Mouse (Mus musculus) heart, embryonic 13.5 days (tissue): ENCODE results near the gene Gm853. TPM values are rescaled to one million over a fixed set of nuclear protein-coding genes. Genes with fewer than 3 reads are reported as not detected.

Source experiments
- ATAC-seq: fragments of 200-750 bp; cut with Nextera tagmentation; 2 replicates; pipeline ENCODE4 v1.8.0; 2017; ENCODE audit warnings: moderate TSS enrichment; ENCODE audit not compliant: insufficient number of reproducible peaks, low FRiP score, low TSS enrichment; ENCODE audit errors: extremely low read depth
- H3K27ac ChIP-seq: fragments of 300-500 bp; sonication (generic); replicated peaks from 2 replicates; pipeline ENCODE4 v1.5.1; 2015; ENCODE audit warnings: moderate library complexity, mild to moderate bottlenecking, inconsistent platforms
- H3K27me3 ChIP-seq: fragments of 300-500 bp; sonication (generic); replicated peaks from 2 replicates; pipeline ENCODE4 v1.6.1; 2015; ENCODE audit warnings: mild to moderate bottlenecking, inconsistent platforms
- H3K36me3 ChIP-seq: fragments of 300-500 bp; sonication (generic); 2 replicates; pipeline ENCODE4 v1.6.1; 2015; ENCODE audit warnings: mild to moderate bottlenecking, inconsistent platforms
- H3K4me1 ChIP-seq: fragments of 300-500 bp; sonication (generic); 2 replicates; pipeline ENCODE4 v1.6.1; 2015; ENCODE audit warnings: inconsistent platforms
- H3K4me2 ChIP-seq: fragments of 300-500 bp; sonication (generic); 2 replicates; pipeline ENCODE4 v1.6.1; 2015; ENCODE audit warnings: inconsistent platforms, mild to moderate bottlenecking, moderate library complexity
- H3K4me3 ChIP-seq: fragments of 300-500 bp; sonication (generic); 2 replicates; pipeline ENCODE4 v1.5.1; 2015; ENCODE audit warnings: moderate library complexity, mild to moderate bottlenecking, inconsistent platforms
- H3K9ac ChIP-seq: fragments of 300-500 bp; sonication (generic); 2 replicates; pipeline ENCODE4 v1.6.1; 2015; ENCODE audit warnings: inconsistent platforms, mild to moderate bottlenecking, moderate library complexity
- H3K9me3 ChIP-seq: fragments of 300-500 bp; sonication (generic); 2 replicates; pipeline ENCODE4 v1.6.1; 2016; ENCODE audit warnings: inconsistent platforms
- WGBS: fragments of 180-500 bp; shearing (Covaris S2); methylation state at CpG from one replicate; pipeline ENCODE4 v1.1.7; 2015; ENCODE audit warnings: mixed read lengths; 5-methylcytosine and 5-hydroxymethylcytosine counted together
- polyA plus RNA-seq: library from polyadenylated mRNA; unstranded; fragments of >200 nt; fragmentation: Nextera tagmentation; extraction: Ambion mirVana; gene quantifications from 2 replicates; pipeline ENCODE4 v1.2.1, GENCODE M21; 2015

The Gm853 gene
- polyA plus RNA-seq, 1 experiment from 2014 or later, result not detected

DNA sequence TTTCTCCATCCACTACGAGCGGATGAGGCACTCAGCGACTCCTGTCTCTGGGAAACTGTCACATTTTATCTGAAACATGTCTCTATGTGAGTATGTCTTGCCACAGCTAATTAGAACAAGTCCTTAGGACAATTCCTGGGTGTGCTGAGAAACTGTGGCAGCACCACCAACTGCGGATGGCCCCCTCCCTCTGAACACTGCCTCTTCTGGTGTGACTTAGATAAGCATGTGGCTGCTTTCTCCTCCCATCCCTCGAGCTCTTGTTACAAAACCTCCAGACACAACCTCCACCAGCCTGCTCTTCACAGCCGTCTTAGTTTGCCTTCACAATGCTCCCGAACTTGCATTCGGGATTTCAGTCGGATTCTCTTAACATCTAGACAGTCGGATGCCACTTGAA, 8.3 kb downstream of the Gm853 start:
- Histone ChIP-seq H3K36me3 (no peaks in the 10 kb centered on the region), H3K4me1 (no peaks in the 10 kb centered on the region), H3K27me3 (peaks cover 12% of the 10 kb centered on the region; the same call in 1 of the 2 replicates), H3K4me2 (no peak overlapping the region), H3K27ac (no peak overlapping the region), H3K9me3 (no peaks in the 10 kb centered on the region), H3K4me3 (no peak overlapping the region), H3K9ac (no peak overlapping the region)
- whole genome bisulfite sequencing, result 60% methylated on average over 10 of the region's 10 CpGs
- no peak for ATAC-seq

DNA sequence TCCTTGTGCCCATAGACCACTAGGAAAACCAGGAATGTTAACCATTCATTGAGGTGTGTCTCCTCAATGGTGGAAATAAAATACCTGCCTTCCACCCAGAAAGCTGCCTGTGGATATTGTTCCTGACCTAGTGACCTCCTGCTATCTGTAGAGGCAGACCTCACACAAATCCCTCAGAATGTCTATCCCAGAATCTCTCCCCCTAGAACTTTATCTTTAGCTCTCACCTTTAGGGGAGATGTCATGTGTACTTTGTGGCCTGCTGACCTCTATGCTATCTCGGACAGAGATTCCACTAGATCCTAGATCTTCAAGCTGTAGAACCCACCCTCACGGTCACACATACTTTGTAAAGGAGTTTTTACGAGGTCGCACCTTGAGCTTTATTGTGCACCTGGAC, 9.0 kb downstream of the Gm853 start:
- H3K27me3 ChIP-seq, result peaks cover 12% of the 10 kb centered on the region; the same call in 1 of the 2 replicates
- H3K4me1 ChIP-seq, result no peaks in the 10 kb centered on the region
- 67% methylated on average over 4 of the region's 4 CpGs for WGBS
- H3K9ac ChIP-seq, result no peak overlapping the region
- no peak overlapping the region for H3K4me3 ChIP-seq
- no peak overlapping the region for H3K4me2 ChIP-seq
- H3K9me3 ChIP-seq, result no peaks in the 10 kb centered on the region
- no peaks in the 10 kb centered on the region for H3K36me3 ChIP-seq
- ATAC-seq, result no peak
- no peak overlapping the region for H3K27ac ChIP-seq

DNA sequence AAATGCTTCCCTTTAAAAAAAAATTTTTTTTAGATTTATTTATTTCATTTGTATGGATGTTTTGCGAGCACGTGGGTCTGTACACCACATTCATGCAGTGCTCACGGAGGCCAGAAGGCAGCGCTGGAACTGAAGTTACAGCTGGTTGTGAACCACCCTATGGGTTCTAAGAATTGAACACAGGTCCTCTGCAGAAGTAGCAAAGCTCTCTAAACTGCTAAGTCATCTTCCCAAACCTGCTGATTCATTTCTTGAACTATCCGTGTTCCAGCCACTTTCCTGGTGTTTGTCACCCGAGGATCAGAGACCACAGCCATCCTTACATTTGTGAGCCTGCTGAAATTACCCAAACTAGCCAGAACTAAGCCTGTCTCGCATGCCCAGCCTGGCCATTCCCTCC, 9.8 kb downstream of the Gm853 start:
- no peaks in the 10 kb centered on the region for H3K9me3 ChIP-seq
- no peaks in the 10 kb centered on the region for H3K36me3 ChIP-seq
- peaks cover 12% of the 10 kb centered on the region; the same call in 1 of the 2 replicates for H3K27me3 ChIP-seq
- no peak overlapping the region for H3K27ac ChIP-seq
- no peak overlapping the region for H3K4me3 ChIP-seq
- 69% methylated on average over 7 of the region's 7 CpGs for WGBS
- no peak overlapping the region for H3K4me2 ChIP-seq
- H3K9ac ChIP-seq, result no peak overlapping the region
- no peaks in the 10 kb centered on the region for H3K4me1 ChIP-seq
- ATAC-seq, result no peak

- Histone ChIP-seq H3K4me1 (no peaks in the 10 kb centered on the region), H3K4me3 (no peak overlapping the region), H3K9me3 (no peaks in the 10 kb centered on the region), H3K36me3 (no peaks in the 10 kb centered on the region), H3K9ac (no peak overlapping the region), H3K27me3 (peaks cover 12% of the 10 kb centered on the region; the same call in 1 of the 2 replicates), H3K27ac (no peak overlapping the region), H3K4me2 (no peak overlapping the region)
- ATAC-seq, result no peak
- 79% methylated on average over 2 of the region's 2 CpGs for WGBS
Measured at GRCm38 (mm10) chr4:130211870-130212269, 10.3 kb downstream of the Gm853 start.

DNA sequence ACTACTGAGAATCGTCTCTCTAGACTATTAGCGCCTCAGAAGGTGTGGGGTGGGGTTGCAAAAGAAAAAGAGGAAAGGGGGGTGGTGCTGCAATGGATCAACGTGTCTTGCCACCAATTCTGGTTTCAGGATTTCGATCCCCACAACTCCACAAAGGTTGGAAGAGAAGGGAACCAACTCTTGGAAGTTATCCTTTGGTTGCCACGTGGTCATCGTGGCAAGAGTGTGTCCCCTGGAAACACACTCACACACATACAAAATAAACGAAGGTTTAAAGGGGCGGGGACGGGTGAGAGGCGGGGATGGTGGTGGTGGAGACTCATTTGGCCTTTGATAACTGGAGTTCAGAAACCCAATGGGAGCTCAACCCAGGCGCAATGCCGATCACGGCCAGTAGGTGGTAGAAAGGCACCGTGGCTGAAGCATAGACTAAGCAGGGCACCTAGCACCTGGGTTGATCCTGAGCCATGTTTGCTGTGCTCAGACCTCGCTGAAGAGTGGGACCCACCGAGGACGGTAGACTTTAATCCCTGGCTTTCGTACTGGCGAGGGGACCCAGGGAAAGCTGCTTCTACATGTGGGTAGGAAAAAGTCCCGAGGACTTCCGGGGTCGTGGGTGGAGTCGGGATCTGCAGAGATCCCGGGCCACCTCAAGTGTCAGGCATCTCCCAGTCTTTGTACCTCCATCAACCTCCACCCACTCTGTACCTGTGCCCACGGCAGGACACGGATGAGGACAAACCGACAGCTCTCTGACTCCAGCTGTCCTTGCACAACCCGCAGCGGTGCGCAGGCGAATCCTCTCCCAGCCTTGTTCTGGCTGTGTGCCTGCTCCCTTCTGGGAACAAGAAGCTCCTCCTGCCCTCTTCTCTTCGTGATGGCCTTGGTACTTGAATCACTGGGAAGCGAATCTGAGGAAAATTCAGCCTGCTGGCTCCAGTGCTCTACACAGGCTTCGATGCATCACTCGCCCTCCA, 23.2 kb downstream of the Gm853 start:
- peaks cover 59% of the 10 kb centered on the region for H3K27me3 ChIP-seq
- H3K4me1 ChIP-seq, result peaks cover 4% of the 10 kb centered on the region; the same call in 1 of the 2 replicates
- H3K9me3 ChIP-seq, result no peaks in the 10 kb centered on the region
- peak overlapping the region; percentile 66 for H3K9ac ChIP-seq
- ATAC-seq, result no peak
- H3K27ac ChIP-seq, result no peak overlapping the region
- 16% methylated on average over 35 of the region's 35 CpGs for WGBS
- H3K4me3 ChIP-seq, result peak overlapping the region; percentile 49
- H3K4me2 ChIP-seq, result peak overlapping the region; percentile 69
- no peaks in the 10 kb centered on the region for H3K36me3 ChIP-seq

DNA sequence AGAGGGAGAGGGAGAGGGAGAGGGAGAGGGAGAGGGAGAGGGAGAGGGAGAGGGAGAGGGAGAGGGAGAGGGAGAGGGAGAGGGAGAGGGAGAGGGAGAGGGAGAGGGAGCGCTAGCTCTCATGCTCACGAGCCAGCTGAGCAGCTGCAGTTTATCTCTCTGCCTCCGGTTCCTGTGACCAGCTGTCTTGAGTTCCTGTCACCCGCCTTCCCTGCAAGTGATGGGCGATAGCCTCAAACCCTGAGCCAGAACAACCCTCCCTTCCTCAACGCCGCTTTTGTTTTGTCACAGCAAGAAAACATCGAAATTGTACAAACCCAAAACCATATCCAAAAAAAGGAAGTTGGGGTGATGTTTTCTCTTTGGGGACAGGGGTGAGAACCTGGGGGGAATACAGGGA, 25.7 kb downstream of the Gm853 start:
- Histone ChIP-seq H3K27ac (no peak overlapping the region), H3K4me1 (peaks cover 4% of the 10 kb centered on the region; the same call in 1 of the 2 replicates), H3K9me3 (no peaks in the 10 kb centered on the region), H3K4me3 (no peak overlapping the region), H3K27me3 (peaks cover 61% of the 10 kb centered on the region), H3K9ac (no peak overlapping the region), H3K36me3 (no peaks in the 10 kb centered on the region), H3K4me2 (no peak overlapping the region)
- no peak for ATAC-seq
- WGBS, result 52% methylated on average over 8 of the region's 8 CpGs

DNA sequence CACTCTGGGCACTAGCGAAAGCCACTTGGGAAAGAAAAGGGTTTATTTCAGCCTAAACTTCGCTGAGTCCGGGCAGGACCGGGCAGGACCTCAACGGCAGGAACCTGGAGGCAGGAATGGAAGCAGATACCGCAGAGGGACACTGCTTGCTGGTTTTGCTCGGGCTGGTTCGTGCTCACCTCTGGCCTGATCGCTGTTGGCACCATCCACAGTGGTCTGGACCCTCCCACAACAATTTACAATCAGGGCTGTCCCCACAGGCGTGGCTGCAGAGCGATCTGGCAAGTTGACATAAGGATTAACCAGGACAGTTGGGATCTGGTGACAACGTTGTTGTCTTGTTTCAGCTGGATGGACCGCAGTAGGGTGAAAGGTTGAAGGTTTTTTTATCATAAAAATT, 26.3 kb downstream of the Gm853 start:
- H3K4me3 ChIP-seq, result no peak overlapping the region
- H3K27me3 ChIP-seq, result peaks cover 63% of the 10 kb centered on the region
- H3K27ac ChIP-seq, result no peak overlapping the region
- no peak overlapping the region for H3K4me2 ChIP-seq
- 61% methylated on average over 13 of the region's 13 CpGs for whole genome bisulfite sequencing
- H3K36me3 ChIP-seq, result no peaks in the 10 kb centered on the region
- ATAC-seq, result no peak
- H3K9me3 ChIP-seq, result no peaks in the 10 kb centered on the region
- H3K9ac ChIP-seq, result no peak overlapping the region
- H3K4me1 ChIP-seq, result peaks cover 4% of the 10 kb centered on the region; the same call in 1 of the 2 replicates

GRCm38 (mm10) chr4:130192266-130192665, 29.9 kb downstream of the Gm853 start:
- 57% methylated on average over 9 of the region's 9 CpGs for WGBS

DNA sequence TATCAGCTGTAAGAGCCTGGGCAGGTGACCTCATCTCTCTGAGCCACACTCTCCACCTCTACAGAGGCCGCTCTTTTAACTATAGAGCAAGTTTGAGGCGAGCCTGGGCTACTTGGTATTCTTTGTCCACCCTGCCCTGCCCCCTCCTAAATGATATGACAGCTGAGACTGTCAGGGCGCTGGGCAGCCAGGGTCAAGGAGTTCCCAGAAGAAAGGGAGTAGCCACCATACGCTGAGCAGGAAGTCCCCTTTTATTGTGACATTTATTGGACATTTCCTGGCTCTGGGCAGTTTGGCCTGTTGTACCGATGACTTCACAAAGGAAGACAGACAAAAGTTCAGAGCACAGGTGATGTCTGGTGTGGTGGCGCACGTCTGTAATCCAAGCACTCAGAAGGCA, 32.6 kb downstream of the Gm853 start:
- H3K27ac ChIP-seq, result no peak overlapping the region
- no peak overlapping the region for H3K9ac ChIP-seq
- H3K9me3 ChIP-seq, result no peaks in the 10 kb centered on the region
- ATAC-seq, result no peak
- 59% methylated on average over 7 of the region's 7 CpGs for WGBS
- no peak overlapping the region for H3K4me3 ChIP-seq
- peaks cover 46% of the 10 kb centered on the region for H3K27me3 ChIP-seq
- no peak overlapping the region for H3K4me2 ChIP-seq
- no peaks in the 10 kb centered on the region for H3K36me3 ChIP-seq
- H3K4me1 ChIP-seq, result 0 out of 2 replicates have a peak, but pooled peaks cover 3% of the 10 kb centered on the region

More at GRCm38 (mm10) chr4:130192266-130192665, 29.9 kb downstream of the Gm853 start:
- no peaks in the 10 kb centered on the region for H3K4me1 ChIP-seq
- ATAC-seq, result no peak
- H3K36me3 ChIP-seq, result no peaks in the 10 kb centered on the region
- no peak overlapping the region for H3K27ac ChIP-seq
- H3K4me2 ChIP-seq, result no peak overlapping the region
- no peak overlapping the region for H3K9ac ChIP-seq
- peaks cover 43% of the 10 kb centered on the region for H3K27me3 ChIP-seq
- H3K9me3 ChIP-seq, result no peaks in the 10 kb centered on the region
- no peak overlapping the region for H3K4me3 ChIP-seq

DNA sequence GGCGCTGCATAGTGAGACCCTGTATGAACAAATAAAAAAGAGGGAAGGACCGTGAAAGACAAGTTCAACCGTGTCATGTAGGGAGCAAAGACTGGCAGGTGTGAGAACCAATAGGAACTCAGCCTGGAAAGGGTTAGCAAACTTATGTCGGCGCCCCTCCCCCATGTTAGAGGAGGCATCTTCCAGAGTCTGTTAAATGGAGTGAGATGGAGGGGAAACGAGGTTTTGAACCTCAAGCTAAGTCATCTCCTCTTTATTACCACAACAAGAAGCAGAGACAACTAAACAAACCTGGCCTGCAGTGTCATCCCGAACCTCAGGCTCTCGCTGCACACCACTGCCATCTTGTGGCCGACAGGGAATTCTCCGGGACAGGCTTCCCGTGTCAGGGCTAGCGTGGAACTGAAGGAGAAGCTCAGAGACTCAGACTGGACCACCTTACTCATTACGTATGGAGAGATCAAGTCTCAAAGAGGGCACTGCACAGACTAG, 33.3 kb downstream of the Gm853 start:
- WGBS, result 3% methylated on average over 13 of the region's 13 CpGs
- no peak for ATAC-seq
- peak overlapping the region; percentile 27 for H3K4me3 ChIP-seq
- H3K27me3 ChIP-seq, result peaks cover 46% of the 10 kb centered on the region
- no peaks in the 10 kb centered on the region for H3K36me3 ChIP-seq
- no peak overlapping the region for H3K27ac ChIP-seq
- no peaks in the 10 kb centered on the region for H3K9me3 ChIP-seq
- no peak overlapping the region for H3K9ac ChIP-seq
- peak overlapping the region; percentile 54 for H3K4me2 ChIP-seq
- 0 out of 2 replicates have a peak, but pooled peaks cover 3% of the 10 kb centered on the region for H3K4me1 ChIP-seq

DNA sequence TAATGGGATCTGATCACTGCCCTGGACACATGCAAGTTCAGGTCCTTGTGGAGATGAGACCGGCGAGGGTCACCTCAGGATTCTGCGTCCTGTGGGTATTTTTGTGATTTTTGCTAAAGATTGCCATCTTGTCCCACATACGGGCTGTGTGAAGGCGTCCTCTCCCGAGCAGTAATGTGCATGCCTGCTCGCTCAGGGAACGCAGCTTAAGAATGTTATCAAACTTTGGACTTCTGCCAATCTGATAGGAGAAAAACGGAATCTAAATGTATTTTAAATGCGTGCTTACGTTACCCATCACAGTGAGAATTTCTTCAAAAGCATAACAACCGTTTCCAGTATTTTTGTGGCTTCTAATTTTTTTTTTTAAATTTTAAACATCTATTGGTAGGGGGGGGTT, 35.3 kb downstream of the Gm853 start:
- no peaks in the 10 kb centered on the region for H3K9me3 ChIP-seq
- no peak overlapping the region for H3K4me3 ChIP-seq
- H3K4me2 ChIP-seq, result no peak overlapping the region
- no peak overlapping the region for H3K27ac ChIP-seq
- no peak for ATAC-seq
- no peak overlapping the region for H3K9ac ChIP-seq
- H3K27me3 ChIP-seq, result peaks cover 44% of the 10 kb centered on the region
- 56% methylated on average over 12 of the region's 12 CpGs for WGBS
- peaks cover 16% of the 10 kb centered on the region for H3K4me1 ChIP-seq
- H3K36me3 ChIP-seq, result no peaks in the 10 kb centered on the region
